Mouse (Mus musculus) spleen, adult 2 months (tissue): ENCODE results near the gene Prdm12.

Experiments
- CTCF ChIP-seq: fragments of 200-500 bp; IDR thresholded peaks from 2 replicates; pipeline ENCODE4 v1.5.1; 2011; ENCODE audit warnings: mild to moderate bottlenecking, inconsistent platforms; ENCODE audit not compliant: insufficient read depth, insufficient read length, insufficient replicate concordance; ENCODE audit errors: extremely low read depth
- POLR2A ChIP-seq: fragments of 200-500 bp; IDR thresholded peaks from 2 replicates; pipeline ENCODE4 v1.6.1; 2011; ENCODE audit warnings: low read depth, low read length, inconsistent platforms

DNA sequence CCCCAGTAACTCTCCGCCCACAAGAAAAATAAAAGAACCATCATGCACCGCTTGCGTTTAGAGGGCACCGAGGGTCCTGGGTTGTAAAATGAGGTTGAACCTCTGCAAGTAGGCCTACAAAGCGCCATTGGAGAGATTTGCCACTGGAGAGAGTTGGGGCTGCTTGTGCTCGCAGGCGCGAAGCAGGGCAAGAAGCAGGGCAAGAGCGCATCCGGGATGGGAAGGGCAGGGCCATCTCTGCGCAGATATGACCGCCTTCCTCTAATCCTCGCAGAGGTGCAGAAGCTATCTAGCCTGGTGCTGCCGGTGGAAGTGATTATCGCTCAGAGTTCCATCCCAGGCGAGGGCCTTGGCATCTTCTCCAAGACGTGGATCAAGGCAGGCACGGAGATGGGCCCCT is 2.1 kb downstream of the Prdm12 start:
- TF ChIP-seq POLR2A (no peak), CTCF (no peak)
